Mouse (Mus musculus) frontal cortex, postnatal 36 days (tissue): Measurements from ENCODE around the gene Vamp5.

Experiments used
- DNase-seq, 2 experiments: peaks; one replicate each; pipeline ENCODE4 v3.0.0; 2022; ENCODE audit warnings: low spot score in 2 of 2

The Vamp5 gene

DNA sequence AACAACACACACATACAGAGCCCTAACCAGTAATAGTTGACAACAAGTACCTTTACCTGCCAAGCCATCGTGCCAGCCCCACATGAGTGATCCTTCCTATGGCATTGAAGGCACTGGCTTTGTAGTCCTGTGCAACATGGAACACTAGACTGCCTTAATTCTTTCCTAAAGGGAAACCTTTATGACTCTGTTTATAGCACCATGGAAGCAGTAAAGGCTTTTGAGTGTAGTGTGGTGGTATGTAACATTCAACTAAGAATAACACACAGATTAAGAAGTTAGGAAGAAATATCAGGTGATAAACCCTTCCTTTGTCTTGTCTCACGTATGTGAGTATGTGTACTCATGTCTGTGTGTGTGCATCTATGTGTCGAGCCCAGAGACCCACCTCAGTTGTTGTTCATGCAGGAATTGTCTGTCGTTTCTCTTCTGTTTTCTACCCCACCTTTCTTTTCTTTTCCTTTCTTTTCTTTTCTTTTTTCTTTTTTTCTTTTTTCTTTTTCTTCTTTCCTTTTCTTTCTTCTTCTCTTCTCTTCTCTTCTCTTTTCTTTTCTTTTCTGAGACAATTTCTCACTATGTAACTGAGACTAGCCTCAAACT lies 13.3 kb downstream of the Vamp5 start, which contains the start of gene Rnf181:
Gene Rnf181, minus strand, starts transcription at position 113 of the 600 bp plus-strand sequence.
- no peak for DNase-seq

DNA sequence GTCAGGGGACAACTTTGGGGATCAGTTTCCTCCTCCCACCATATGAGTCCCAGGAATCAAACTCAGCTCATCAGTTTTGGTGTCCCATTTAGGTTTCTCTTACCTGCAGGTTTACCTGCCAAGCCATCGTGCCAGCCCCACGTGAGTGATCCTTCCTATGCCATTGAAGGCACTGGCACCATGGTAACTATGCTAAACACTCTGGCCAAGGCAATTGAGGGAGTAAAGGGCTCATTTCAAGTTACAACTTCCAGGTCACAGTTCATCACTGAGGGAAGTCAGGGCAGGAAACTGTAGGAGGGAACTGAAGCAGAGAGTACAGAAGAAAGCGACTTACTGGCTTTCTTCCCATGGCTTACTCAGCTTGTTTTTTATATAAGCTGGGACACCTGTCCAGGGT lies 14.0 kb downstream of the Vamp5 start:
- no peak for DNase-seq

GRCm38 (mm10) chr6:72364985-72365384 lies 15.3 kb downstream of the Vamp5 start:
- DNase-seq: no peak

DNA sequence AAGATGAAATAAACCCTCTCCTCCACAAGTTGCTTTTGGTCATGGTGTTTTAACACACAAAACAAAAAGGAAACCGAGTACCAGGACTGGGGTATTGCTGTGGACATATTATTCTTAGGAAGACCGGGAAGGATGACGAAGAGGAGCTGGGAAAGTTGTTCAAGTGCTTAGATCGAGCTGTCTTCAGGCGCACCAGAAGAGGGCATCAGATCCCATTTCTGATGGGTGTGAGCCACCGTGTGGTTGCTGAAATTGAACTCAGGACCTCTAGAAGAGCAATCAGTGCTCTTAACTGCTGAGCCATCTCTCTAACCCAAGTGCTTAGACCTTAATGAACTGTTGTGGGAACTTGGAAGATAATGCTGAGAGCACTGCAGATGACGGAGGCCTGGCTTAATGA lies 16.3 kb downstream of the Vamp5 start:
- no peak for DNase-seq

DNA sequence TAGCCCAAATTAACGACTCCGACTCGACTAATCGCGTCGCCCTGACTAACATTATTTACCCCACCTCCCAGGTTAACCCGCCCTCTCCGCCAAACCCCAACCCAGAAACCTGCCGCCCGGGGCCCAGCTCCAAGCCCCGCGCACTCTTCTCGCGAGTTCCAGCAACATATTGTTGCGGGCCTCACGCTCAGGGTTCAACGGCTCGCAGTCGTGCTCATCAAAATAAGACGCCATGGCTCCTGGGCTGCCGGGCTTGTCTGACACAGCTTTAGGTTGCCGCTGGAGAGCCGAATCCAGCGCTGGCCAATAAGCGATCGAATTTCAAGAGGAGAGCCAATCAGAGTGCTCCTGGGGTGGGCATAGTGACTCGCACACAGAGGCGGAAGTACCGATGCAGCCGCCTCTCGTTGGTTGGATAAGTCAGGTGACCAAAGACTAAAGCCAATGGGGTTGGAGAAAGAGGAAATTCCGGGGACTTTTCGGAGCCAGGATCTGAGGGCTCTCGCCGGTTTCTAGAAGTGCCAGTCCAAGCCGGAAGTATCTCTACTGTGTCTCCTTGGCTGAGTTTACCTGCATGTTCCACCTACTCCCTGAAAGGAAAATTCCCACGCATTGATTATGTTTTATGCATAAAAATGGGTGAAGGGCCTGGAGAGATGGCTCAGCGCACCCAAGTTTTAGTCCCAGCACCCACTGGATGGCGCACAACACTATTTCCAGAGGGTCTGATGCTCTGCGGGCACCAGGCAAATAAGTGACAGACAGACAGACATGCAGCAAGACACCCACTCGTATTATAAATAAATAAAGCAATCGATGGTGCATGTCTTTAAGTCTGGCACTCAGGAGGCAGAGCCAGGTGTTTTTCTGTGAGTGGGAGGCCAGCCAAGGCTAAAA lies 17.9 kb downstream of the Vamp5 start:
- peak; percentile 96 to 97 for DNase-seq

DNA sequence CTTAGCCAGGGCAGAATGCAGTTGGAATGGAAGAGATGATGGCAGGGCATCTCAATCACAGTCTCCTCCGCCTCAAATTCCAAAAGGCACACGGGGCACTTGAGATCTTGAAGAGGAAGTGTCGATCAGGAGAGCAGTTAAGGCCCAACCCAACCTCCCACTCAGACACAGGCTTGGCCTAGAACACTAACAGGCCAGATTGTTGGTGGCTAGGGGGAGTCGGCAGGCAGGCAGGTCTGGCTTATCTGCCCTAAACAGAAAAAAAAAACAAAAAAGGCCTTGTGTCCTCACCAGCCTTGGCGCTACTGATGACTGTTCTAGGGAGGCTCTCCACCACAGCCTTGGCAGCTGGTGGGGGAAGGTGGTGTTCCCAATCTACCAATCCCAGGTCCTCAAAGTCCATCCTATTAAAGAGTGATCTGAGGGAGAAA lies 19.1 kb downstream of the Vamp5 start:
- DNase-seq: no peak

DNA sequence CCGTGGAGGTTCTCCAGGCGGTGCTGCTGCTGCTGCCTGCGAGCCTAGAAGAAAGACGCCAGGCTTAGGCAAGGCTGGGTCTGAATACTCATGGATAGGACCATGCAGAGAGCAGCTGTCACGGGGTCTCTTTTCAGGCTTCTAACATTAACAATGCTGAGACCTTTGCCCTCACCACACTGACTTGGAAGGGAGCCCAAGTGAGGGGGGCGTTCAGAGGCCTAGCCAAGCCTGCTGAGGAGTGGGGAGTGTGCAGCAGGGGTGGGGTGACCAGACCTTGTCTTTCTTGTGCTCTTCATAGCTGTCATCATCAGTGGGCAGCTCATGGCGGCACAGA lies 19.7 kb downstream of the Vamp5 start:
- no peak for DNase-seq

DNA sequence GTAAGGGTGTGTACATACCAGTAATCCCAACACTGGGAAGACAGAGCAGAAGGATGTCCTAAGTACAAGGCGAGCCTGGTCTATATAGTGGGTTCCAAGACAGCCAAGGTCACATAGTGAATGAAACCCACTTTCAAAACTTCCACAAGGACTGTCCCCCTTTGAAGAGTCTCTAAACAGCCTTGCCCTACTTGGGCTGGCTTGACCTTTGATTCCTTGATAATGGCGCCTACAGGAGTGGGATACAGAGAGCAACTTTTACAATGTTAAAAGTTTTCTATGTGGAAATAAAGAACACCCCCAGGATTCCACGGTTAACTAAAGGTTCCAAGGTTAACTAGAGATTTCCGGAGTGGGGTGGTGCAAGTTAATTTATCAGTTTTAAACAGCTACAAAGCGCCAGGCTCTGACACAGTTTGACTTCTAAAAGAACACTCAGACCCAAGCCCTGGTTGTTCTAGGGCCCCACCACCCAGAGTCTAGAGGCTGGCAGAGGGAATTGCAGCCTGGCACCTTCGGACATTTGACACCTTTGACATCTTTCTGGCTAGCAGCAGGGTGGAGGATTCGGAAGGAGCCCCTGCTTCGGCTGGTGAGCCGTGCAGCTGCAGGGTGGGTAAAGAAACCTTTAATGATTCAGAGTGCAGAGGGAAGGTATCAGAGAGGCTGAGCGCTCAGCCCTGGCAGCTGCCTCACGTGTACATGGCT lies 20.2 kb downstream of the Vamp5 start:
- DNase-seq: no peak

DNA sequence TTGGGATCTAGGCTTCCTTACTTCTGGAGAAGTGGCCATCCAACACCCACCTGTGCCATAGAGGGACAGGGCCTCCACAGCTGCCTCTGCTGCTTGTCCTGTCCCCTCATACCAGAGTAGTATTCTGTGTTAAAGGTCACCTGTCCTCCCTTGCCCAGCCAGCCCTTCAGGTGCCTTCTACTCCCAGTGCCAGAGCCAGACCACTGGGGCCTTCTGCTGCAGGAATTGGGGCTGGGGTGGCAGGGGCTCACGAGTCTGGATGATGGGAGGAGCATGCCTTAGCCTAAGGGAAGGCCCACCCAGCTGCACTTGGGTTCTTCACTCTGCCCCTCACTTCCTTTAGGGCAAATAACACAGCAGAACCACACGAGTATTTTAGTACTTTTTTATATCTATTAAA lies 20.9 kb downstream of the Vamp5 start:
- DNase-seq: no peak

GRCm38 (mm10) chr6:72358086-72358764 lies 22.0 kb downstream of the Vamp5 start:
- no peak for DNase-seq

DNA sequence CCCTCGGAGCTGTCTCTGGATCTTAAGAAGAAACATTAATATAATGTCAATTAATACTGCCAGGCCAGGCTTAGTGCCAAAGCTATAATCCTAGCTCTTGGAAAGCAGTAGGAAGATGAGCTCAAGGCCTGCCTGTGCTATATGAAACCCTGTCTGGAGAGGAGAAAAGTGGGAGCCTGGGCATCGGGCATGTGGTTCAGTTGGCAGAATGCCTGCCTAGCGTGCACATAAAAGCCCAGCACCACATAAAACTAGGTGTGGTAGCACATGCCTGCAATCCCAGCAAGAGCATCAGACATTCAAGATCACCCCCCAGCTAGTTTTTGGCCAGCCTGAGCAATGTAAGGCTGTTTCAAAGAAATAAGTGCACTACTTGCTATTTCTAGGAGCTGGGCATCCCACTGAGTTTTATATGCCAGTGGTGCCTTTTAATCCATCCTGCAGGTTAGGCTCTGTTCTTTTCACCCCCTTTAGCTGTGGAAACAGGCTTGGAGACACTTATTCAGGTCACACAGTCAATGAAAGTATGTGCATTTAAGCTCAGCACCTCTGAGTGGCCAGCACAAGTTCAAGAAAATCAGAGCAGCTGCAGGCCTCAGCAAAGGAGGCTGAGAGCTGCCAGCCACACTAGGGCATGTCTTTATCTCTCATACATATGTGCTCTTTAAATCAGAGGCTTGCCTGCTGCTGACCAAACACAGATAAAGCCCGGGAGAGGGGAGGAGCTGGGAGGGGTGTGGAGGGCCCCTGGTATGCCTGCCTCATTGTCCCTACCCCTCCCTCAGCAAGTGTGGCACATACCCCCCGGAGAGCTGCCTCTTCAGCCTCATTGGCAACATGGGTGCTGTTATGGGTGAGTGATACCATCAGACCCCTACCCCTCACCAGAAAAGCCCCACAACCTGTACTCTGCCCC lies 22.8 kb downstream of the Vamp5 start:
- DNase-seq: no peak

GRCm38 (mm10) chr6:72356001-72356532 lies 24.2 kb downstream of the Vamp5 start:
- DNase-seq: no peak

DNA sequence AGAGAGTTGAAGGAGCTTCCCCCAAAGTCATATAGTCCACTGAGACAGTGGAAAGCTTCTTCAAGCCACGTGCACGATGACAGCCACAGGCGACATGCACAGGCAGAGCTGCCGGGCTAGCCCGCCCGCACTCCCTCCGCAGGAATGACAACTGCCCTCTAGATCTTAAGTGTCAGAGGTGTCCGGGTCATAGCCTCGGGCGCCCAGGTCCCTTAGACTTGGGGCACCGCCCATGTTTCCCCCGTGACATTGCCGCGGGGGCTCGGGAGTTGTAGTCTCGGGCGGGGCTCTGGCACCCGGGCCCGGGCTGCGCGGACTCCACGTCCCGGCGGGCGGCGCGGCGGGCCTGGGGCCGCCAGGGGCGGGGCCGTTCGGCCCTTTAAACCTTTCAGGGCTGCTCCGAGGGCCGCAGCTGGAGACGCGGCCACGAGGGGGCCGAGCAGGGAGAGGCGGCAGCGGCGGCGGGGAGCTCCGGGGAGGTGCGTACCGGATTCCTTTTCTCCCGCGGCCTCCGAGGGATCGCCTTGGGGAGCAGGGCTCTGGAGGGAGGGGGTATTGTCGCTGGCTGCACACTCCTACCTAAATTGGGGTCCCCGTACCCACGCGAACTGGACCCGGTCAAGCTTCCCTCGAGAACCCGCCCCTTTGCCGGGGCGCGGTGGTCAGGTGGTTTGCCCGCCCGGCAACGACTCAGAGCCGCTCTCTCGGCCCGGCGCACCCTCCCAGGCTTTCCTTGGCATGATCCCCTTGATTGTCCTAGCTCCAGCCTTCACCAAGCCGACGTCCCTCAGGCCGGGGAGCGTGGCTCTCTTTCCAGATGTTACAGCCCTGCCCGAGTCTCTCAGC lies 25.0 kb downstream of the Vamp5 start, which contains the start of gene Tmem150a:
Gene Tmem150a, plus strand, starts transcription at position 382 of the 846 bp plus-strand sequence.
- peak; percentile 70 to 72 for DNase-seq

GRCm38 (mm10) chr6:72354025-72354424 lies 26.2 kb downstream of the Vamp5 start:
- DNase-seq: no peak

DNA sequence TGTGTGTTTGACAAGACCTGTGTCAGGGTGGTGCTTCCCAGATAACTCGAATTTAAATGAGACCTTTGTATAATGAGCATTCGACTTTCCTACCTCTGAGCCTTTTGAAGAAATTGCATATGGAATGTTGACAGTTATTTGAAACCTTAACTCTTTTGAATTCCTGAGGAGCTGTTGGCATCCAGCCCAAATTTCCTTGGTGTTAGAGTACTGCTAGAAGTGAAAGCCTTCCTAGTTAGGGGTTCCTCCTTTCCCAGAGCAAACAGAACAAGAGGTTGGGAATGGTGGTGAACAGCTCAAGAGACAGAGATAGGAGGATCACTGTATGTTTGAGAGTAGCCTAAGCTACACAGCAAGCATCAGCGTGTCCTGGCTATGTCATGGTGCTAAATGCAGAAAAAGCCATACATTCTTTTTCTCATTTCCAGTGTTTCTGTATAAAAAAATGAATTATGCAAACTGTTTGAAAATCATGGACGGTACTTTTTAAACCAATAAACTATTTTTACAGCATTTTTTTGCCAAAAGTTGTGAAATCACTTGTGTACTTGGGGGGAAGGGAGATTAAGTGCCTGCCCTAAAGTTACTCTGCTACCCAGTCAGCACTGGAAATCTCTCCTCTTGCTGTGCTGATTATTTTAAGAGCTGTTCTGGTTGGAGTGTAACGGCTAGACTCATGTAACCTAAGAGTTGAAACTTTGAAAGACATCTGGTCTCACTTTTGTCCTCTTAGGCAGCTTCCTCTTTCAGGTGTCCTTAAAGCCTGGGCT lies 27.4 kb downstream of the Vamp5 start:
- no peak for DNase-seq

DNA sequence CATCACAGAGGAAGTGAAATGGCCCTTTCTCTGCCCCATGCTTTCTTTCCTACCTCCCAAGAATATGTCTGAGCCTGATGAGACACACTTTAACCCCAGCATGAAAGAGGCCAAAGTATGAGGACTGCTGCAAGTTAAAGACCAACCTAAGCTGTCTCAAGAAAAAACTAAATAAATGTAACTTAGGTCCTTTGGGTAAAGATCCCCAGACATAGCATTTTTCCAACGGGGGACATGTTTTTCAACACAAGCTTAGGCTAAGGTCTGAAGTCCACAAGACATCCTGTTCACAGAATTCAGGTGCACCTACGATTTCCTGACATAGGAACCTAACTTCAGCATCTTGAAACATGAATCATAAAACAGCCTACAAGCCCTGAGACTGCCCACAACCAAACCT lies 30.1 kb downstream of the Vamp5 start:
- DNase-seq: no peak

DNA sequence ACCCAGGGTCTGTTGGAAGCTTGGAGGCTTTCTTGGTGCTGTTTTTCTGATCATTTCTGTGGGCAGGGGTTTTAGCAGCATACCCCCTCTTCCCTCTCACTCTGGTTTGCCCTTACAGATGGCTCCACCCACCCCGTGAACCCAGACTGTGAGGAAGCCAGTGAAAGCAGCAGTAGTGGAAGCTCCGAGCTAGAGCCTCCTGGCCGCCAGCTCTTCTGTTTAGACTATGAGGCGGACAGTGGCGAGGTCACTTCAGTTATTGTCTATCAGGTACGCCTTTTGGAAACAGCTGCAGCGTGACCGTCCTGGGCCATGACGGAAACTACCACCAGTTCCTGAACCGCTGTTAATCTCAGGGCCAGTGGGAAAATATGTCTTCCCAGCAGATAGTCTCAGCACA lies 31.9 kb downstream of the Vamp5 start:
- DNase-seq: no peak

DNA sequence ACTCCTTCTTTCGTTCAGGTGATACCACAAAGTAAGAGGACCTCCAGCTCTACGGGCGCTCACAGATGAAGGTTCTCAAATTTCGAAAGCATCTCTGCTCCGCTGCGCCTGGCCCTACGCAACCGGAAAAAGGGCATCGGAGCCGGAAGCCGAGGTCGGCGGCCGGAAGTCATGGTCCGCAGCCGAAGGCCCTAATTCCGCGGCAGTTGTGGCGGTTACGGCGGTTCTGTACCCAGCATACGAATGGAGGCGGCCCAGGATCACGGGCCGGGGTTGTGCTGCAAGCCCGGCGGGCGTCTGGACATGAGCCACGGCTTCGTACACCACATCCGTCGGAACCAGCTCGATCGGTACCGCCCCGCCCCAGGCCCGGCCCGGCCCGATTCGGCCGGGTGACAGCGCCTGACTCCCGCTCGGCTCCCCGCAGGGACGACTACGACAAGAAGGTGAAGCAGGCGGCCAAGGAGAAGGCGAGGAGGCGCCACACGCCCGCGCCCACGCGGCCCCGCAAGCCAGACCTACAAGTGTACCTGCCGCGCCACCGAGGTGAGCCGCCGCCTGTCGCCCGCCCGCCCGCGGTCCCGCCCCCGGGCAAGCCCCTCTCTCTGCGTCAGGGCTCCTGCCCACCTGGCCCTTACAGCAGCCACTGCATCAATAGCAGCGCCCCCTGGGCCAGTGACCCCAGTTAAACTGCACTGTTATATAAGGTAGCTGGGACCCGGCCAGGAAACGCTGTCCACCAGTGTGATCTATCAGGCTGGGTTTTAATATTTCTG lies 32.9 kb downstream of the Vamp5 start, which contains the start of gene 0610030E20Rik:
Gene 0610030E20Rik, plus strand, starts transcription at position 152 of the 776 bp plus-strand sequence.
- peak; percentile 81 to 83 for DNase-seq
